Mouse (Mus musculus): ENCODE results near the gene 2700097O09Rik.
"Not testable (repeated sequence)": the region's sequence is repeated elsewhere in the genome, so short reads cannot be mapped to it uniquely, and the experiment has no call there.

GRCm38 (mm10) chr12:55078706-55079105 lies 1.2 kb downstream of the 2700097O09Rik start:
- not testable (repeated sequence) for TF ChIP-seq EP300 (optimal IDR thresholded peaks at IDR 0.05)
- TF ChIP-seq CTCF (IDR thresholded peaks at IDR 0.05; ENCODE audit: low read depth), result peak; percentile 58
